Mouse (Mus musculus) lung, postnatal 0 days (tissue): ENCODE results near the gene Pak7. TPM values are rescaled to one million over a fixed set of nuclear protein-coding genes. Genes with fewer than 3 reads are reported as not detected.
A peak's percentile ranks its signal among the peaks of the same experiment; 100 is the strongest.

Experiments used
- ATAC-seq: fragments of 200-750 bp; cut with Nextera tagmentation; 2 replicates; pipeline ENCODE4 v1.8.0; 2017; ENCODE audit warnings: moderate library complexity
- DNase-seq: peaks from one replicate; pipeline ENCODE4 v3.0.0-alpha.2; 2016; ENCODE audit warnings: low spot score
- H3K27ac ChIP-seq: fragments of 300-500 bp; sonication (generic); 2 replicates; pipeline ENCODE4 v1.5.1; 2014; ENCODE audit warnings: antibody characterized with exemption, mild to moderate bottlenecking, low read length, mixed read lengths
- H3K27me3 ChIP-seq: fragments of 300-500 bp; sonication (generic); replicated peaks from 2 replicates; pipeline ENCODE4 v1.6.1; 2014; ENCODE audit warnings: low read length, mixed read lengths; ENCODE audit not compliant: insufficient read depth
- H3K36me3 ChIP-seq: fragments of 300-500 bp; sonication (generic); 2 replicates; pipeline ENCODE4 v1.6.1; 2014; ENCODE audit warnings: low read length, mixed read lengths; ENCODE audit not compliant: insufficient read depth
- H3K4me1 ChIP-seq: fragments of 300-500 bp; sonication (generic); 2 replicates; pipeline ENCODE4 v1.6.1; 2014; ENCODE audit warnings: antibody characterized with exemption, low read depth, low read length, mixed read lengths; ENCODE audit not compliant: insufficient read depth
- H3K4me2 ChIP-seq: fragments of 300-500 bp; sonication (generic); replicated peaks from 2 replicates; pipeline ENCODE4 v1.6.1; 2014; ENCODE audit warnings: low read depth, mild to moderate bottlenecking, low read length, moderate library complexity, mixed read lengths
- H3K4me3 ChIP-seq: fragments of 300-500 bp; sonication (generic); 2 replicates; pipeline ENCODE4 v1.5.1; 2014; ENCODE audit warnings: low read depth, low read length
- H3K9ac ChIP-seq: fragments of 300-500 bp; sonication (generic); replicated peaks from 2 replicates; pipeline ENCODE4 v1.6.1; 2014; ENCODE audit warnings: low read depth, mild to moderate bottlenecking
- H3K9me3 ChIP-seq: fragments of 300-500 bp; sonication (generic); 2 replicates; pipeline ENCODE4 v1.6.1; 2016; ENCODE audit warnings: low read length, mixed read lengths
- CTCF ChIP-seq: IDR thresholded peaks from 2 replicates; pipeline ENCODE4 v1.5.1; 2016; ENCODE audit warnings: antibody characterized with exemption, mild to moderate bottlenecking
- EP300 ChIP-seq: IDR thresholded peaks from 2 replicates; pipeline ENCODE4 v1.6.1; 2016; ENCODE audit warnings: antibody characterized with exemption, mild to moderate bottlenecking, control low read depth
- WGBS: fragments of 180-500 bp; shearing (Covaris S2); extraction: QIAGEN DNeasy Blood & Tissue Kit; methylation state at CpG from one replicate; pipeline ENCODE4 v1.1.7; 2014; 5-methylcytosine and 5-hydroxymethylcytosine counted together
- polyA plus RNA-seq: library from polyadenylated mRNA; unstranded; fragments of >200 nt; fragmentation: Nextera tagmentation; extraction: Ambion mirVana; gene quantifications from 2 replicates; pipeline ENCODE4 v1.2.1, GENCODE M21; 2015

Pak7 gene
- 0.06 and 0.13 TPM in 2 replicates for polyA plus RNA-seq

GRCm38 (mm10) chr2:136387181-136388131 lies at the start of gene Pak7:
Gene Pak7, minus strand, starts transcription at chr2:136387967.
- Histone ChIP-seq H3K4me2 (peak within 1 kb of the TSS; percentile 46), H3K36me3 (no peaks in the 10 kb centered on the region), H3K4me1 (no peaks in the 10 kb centered on the region), H3K4me3 (peak within 1 kb of the TSS; percentile 28), H3K27me3 (0 out of 2 replicates have a peak, but pooled peaks cover 5% of the 10 kb centered on the region), H3K9ac (no peak within 1 kb of the TSS), H3K9me3 (no peaks in the 10 kb centered on the region), H3K27ac (no peak within 1 kb of the TSS)
- ATAC-seq (peak; percentile 69), DNase-seq (peak; percentile 39)
- 1% methylated on average over 37 of the region's 39 CpGs for WGBS
- no peak for TF ChIP-seq EP300
- no peak for TF ChIP-seq CTCF

- ATAC-seq (no peak), DNase-seq (no peak)
- Histone ChIP-seq H3K36me3 (no peaks in the 10 kb centered on the region), H3K27ac (no peak overlapping the region), H3K27me3 (no peaks in the 10 kb centered on the region), H3K9me3 (no peaks in the 10 kb centered on the region), H3K4me2 (no peak overlapping the region), H3K4me3 (no peak overlapping the region), H3K9ac (no peak overlapping the region), H3K4me1 (no peaks in the 10 kb centered on the region)
- no peak for TF ChIP-seq EP300
- TF ChIP-seq CTCF, result no peak
- 73% methylated on average over 6 of the region's 6 CpGs for WGBS
Measured at GRCm38 (mm10) chr2:136425561-136425960, 37.8 kb upstream of the Pak7 start.

- ATAC-seq (no peak), DNase-seq (no peak)
- TF ChIP-seq CTCF (no peak), EP300 (no peak)
- no peak overlapping the region for H3K27ac ChIP-seq
- no peaks in the 10 kb centered on the region for H3K27me3 ChIP-seq
- H3K36me3 ChIP-seq, result no peaks in the 10 kb centered on the region
- no peak overlapping the region for H3K4me2 ChIP-seq
- no peak overlapping the region for H3K9ac ChIP-seq
- WGBS, result 75% methylated on average over 1 of the region's 1 CpGs
- H3K9me3 ChIP-seq, result no peaks in the 10 kb centered on the region
- no peak overlapping the region for H3K4me3 ChIP-seq
- H3K4me1 ChIP-seq, result no peaks in the 10 kb centered on the region
Measured at GRCm38 (mm10) chr2:136419543-136419942, 31.8 kb upstream of the Pak7 start.

GRCm38 (mm10) chr2:136416381-136416780 lies 28.6 kb upstream of the Pak7 start:
- no peak overlapping the region for H3K4me2 ChIP-seq
- H3K36me3 ChIP-seq, result no peaks in the 10 kb centered on the region
- no peaks in the 10 kb centered on the region for H3K4me1 ChIP-seq
- DNase-seq (no peak), ATAC-seq (no peak)
- H3K27ac ChIP-seq, result no peak overlapping the region
- H3K27me3 ChIP-seq, result no peaks in the 10 kb centered on the region
- no peak overlapping the region for H3K4me3 ChIP-seq
- H3K9ac ChIP-seq, result no peak overlapping the region
- no peaks in the 10 kb centered on the region for H3K9me3 ChIP-seq
- TF ChIP-seq EP300 (no peak), CTCF (no peak)

- H3K9ac ChIP-seq, result no peak overlapping the region
- DNase-seq (no peak), ATAC-seq (no peak)
- H3K27me3 ChIP-seq, result no peaks in the 10 kb centered on the region
- H3K4me2 ChIP-seq, result no peak overlapping the region
- TF ChIP-seq CTCF, result no peak
- no peak for TF ChIP-seq EP300
- H3K9me3 ChIP-seq, result no peaks in the 10 kb centered on the region
- 76% methylated on average over 4 of the region's 4 CpGs for WGBS
- H3K27ac ChIP-seq, result no peak overlapping the region
- no peaks in the 10 kb centered on the region for H3K36me3 ChIP-seq
- no peaks in the 10 kb centered on the region for H3K4me1 ChIP-seq
- H3K4me3 ChIP-seq, result no peak overlapping the region
Measured at GRCm38 (mm10) chr2:136402587-136402986, 14.8 kb upstream of the Pak7 start.

GRCm38 (mm10) chr2:136375318-136375717 lies 12.4 kb downstream of the Pak7 start:
- Histone ChIP-seq H3K4me2 (no peak overlapping the region), H3K4me3 (no peak overlapping the region), H3K27ac (no peak overlapping the region), H3K36me3 (no peaks in the 10 kb centered on the region), H3K9ac (no peak overlapping the region), H3K4me1 (no peaks in the 10 kb centered on the region), H3K27me3 (no peaks in the 10 kb centered on the region), H3K9me3 (no peaks in the 10 kb centered on the region)
- 56% methylated on average over 3 of the region's 3 CpGs for WGBS
- ATAC-seq (no peak), DNase-seq (no peak)
- TF ChIP-seq CTCF, result no peak
- no peak for TF ChIP-seq EP300
